Mouse (Mus musculus) c-Kit-positive CD71-positive TER-119-negative erythroid progenitor cells, embryonic 14.5 days (primary cell): ENCODE data around the gene Pkd1l3.

ENCODE experiments used
- DNase-seq: peaks from one replicate; pipeline ENCODE4 v3.0.0-alpha.2; 2013; ENCODE audit warnings: low read depth

Gene Pkd1l3

DNA sequence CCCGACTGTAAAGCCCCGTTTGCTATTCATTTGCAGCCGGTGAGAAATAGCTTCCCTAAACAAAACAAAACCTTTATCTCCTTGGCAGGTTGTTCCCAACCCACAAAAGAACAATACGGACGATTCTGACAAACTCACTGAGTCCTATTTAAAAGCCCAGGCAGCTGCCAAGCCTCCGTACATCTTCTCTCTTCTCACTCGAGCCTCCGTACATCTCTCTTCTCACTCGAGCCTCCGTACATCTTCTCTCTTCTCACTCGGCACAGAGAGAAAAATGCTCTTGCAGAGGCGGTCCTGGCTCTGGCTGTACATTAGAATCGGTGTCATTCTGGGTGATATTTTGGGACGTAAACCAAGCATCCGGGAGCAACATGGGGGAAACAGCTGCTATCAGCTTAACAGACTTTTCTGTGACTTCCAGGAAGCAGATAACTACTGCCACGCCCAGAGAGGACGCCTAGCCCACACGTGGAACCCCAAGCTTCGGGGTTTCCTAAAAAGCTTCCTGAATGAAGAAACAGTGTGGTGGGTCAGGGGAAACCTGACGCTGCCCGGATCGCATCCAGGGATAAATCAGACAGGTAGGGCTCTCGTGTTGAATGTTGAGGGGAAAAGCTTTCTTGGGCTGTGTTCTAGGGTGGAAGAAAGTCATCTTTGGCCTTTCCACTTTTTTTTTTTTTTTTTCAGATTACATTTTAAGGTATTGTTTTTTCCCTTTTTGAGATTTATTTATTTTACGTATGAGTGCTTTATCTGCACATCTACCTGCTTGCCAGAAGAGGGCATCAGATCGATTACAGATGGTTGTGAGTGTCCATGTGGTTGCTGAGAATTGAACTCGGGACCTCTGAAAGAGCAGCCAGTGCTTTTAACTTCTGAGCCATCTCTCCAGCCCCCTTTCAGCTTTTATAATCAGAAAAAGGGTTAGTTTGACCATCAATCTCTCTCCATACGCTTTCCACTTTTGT is at the start of gene Pkd1l3:
Gene Pkd1l3 (plus strand): TSS at position 275 of the 968 bp plus-strand sequence.
- peak; percentile 51 for DNase-seq

- peak; percentile 15 for DNase-seq
These were observed 49.6 kb upstream of the Pkd1l3 start for GRCm38 (mm10) chr8:109564766-109565165.

DNA sequence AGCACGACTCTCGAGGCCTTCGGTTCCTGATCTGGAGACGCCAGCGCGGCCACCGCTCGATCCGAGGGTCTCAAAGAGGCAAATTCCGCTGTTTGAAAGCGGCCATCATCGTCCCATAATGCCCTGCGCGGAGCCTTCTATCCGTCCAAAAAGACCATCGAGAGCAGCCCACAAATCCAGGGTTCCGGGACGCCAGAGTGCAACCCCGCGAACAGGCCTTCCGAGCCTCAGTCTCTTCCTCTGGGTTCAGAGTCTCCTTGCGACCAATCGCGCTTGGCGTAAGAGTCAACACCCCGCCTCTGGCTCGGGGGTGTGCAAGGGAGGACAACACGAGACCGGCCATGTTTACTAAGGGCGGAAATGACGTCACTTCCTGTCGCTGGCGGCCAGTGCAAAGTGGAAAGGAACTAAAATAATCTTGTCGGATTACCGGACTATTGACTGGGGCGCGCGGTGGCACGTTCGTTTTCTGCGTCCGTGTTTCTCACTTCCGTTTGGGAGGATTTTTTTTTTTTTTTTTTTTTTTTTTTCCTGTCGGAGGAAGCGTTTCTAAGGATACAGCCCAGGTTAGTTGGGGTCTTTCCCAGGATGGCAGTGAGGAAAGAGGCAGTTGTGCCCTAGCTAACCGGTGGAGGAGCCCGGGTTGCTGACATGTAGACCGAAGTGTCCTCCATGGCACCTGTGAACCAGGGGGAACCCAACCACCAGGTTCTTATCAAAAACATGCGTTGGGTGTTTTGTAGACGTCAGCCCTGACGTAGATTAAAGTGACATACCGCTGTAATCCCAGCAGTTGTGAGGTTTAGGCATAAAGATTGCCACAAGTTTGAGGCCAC is 48.6 kb upstream of the Pkd1l3 start, which contains the start of the genes Dhx38 and Txnl4b:
Gene Dhx38 (minus strand): TSS at position 364 of the 836 bp plus-strand sequence.
Gene Txnl4b (plus strand): TSS at position 395 of the 836 bp plus-strand sequence.
- peak; percentile 99 for DNase-seq

DNA sequence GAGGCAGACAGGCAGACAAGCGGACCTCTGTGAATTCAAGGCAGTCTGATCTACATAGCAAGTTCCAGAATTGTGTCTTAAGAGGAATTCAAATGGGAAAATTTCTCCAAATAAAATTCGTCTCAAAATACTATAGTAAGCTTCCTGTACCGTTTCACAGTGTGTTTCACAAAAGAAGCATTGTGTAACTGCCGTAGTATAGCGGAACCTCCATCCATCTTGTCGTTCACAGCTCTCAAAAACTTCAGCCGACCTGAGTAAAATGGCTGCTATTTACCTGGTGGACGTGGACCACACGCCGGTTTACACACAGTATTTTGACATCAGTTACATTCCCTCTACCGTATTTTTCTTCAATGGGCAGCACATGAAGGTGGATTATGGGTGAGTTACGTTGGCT is 43.2 kb upstream of the Pkd1l3 start:
- DNase-seq = no peak

- no peak for DNase-seq
These were observed 38.0 kb upstream of the Pkd1l3 start for GRCm38 (mm10) chr8:109576311-109576710.

- DNase-seq = no peak
These were observed 35.4 kb upstream of the Pkd1l3 start, which contains the start of gene Hp for GRCm38 (mm10) chr8:109578900-109579301. Gene Hp, minus strand, starts transcription at chr8:109579172.

DNA sequence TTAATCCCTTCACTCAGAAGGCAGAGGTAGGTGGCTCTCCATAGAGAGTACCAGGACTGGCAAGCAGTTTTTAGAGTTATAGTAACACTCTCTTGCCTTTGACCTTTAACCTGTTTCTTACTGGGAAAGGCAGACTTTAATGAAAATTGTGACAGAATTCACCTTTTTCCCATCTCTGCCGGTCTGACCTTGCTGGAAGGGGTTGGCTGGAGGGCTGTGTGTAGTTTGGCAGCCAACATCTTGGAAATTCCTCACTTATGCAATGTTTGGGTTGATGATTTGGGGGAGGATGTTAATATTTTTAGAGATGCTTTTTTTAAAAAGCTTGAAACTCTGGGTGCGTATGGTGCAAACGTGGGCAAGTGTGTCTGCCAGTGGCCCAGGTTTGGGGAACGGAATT is 30.0 kb upstream of the Pkd1l3 start:
- no peak for DNase-seq

- no peak for DNase-seq
These were observed 29.5 kb upstream of the Pkd1l3 start for GRCm38 (mm10) chr8:109584830-109585229.

DNA sequence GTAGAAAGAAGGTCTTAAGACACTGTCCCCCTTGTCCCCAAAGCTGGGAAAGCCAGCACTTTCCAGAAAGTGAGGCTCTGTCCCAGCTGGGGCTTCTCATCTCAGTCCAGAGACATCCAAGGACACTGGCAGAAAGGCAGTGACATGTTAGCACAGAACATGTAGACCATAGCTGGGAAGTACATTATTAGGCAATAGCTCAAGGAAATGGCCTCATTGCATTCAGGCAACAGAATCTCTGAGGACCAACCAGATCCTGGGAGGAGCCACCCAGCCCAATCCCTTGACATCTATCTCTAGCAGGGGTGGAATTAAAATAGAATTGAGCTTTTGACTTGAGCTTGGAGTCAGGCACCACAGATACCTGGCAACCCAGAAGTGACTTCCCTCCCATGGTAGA is 28.7 kb upstream of the Pkd1l3 start:
- DNase-seq = no peak

DNA sequence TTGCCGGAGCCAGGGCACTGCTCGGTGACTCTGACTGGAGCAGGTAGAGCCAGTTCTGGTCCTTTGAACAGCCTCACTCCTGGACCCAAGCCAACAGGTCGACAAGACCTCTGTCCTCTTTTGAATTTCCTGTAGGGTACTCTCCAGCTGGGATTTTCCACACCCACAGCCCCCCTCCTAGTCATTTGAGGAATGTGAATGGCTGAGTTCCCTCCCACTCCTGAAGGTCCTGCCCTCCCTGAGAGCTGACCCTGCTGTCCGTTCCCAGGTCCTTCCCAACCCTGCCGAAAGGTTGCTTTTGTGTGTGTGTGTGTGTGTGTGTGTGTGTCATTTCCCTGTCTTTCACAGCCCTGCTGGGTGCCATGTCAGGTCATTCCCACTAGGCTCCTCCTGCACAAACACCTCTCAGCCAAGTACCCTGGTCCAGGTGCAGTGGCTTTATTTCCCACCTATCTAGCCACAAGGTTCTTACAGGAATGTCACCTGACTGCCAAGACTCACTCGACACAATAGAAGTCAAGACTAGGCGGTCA is 27.3 kb upstream of the Pkd1l3 start:
- DNase-seq = no peak

DNA sequence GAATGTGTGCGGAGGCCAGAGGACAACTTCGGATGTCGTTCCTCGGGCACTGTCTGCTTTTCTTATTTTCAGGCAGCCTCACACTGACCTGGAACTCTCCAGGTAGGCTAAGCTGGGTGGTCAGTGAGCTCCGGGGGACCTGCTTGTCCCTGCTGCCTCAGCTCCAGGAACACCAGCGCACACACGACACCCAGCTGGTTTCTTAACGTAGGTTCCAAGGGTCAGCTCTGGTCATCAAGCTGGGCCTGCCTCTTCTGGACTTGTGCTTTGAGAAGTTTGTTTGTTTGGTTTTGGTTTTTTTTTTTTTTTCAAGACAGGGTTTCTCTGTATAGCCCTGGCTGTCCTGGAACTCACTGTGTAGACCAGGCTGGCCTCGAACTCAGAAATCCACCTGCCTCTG is 23.4 kb upstream of the Pkd1l3 start:
- DNase-seq = no peak

- no peak for DNase-seq
These were observed 22.9 kb upstream of the Pkd1l3 start for GRCm38 (mm10) chr8:109591367-109591766.

DNA sequence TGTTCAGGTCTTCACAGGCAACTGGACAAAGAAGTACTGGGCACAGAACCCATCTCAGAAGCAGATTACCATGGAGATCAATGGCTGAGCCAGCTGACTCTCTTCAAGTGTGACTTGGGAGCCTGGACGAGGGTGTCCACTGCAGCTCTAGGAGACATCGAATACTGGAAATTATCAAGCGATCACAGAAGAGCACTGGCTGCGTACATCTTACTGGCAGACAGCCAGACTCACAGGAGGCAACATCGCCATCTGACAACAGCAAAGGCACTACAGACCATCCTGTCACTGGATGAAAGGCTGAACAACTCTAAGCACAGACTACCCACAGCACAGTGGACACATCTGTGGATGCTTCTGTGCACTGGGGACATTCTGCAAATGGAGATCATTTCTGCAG is 22.2 kb upstream of the Pkd1l3 start:
- DNase-seq = no peak

GRCm38 (mm10) chr8:109593117-109593788 is 21.1 kb upstream of the Pkd1l3 start:
- peak; percentile 44 for DNase-seq

DNA sequence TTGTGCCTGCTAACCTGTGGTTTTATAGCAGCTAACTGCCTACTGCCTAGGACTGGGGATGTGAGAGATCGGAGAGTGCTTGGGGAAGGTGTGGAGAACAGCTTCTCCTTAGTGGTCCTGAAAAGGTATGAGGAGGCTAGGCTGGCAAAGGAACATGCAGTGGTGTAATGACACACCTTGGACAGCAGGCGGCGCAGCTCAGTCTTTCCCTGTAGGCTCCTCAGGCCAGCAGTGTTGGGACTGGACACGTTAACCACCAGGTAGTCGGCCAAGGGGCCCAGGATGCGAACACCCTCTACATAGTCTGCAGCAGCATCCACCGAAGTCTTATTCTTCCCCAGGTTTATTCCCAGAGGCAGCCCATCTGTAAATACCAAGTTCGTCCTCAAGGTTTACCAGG is 18.5 kb upstream of the Pkd1l3 start:
- peak; percentile 50 for DNase-seq

- no peak for DNase-seq
These were observed 7.6 kb upstream of the Pkd1l3 start for GRCm38 (mm10) chr8:109606725-109607124.

- DNase-seq = no peak
These were observed 6.7 kb upstream of the Pkd1l3 start for GRCm38 (mm10) chr8:109607650-109608049.

- DNase-seq = peak; percentile 93
These were observed 5.8 kb upstream of the Pkd1l3 start, which contains the start of gene Dhodh for GRCm38 (mm10) chr8:109608271-109609152. Gene Dhodh, minus strand, starts transcription at chr8:109608673.

DNA sequence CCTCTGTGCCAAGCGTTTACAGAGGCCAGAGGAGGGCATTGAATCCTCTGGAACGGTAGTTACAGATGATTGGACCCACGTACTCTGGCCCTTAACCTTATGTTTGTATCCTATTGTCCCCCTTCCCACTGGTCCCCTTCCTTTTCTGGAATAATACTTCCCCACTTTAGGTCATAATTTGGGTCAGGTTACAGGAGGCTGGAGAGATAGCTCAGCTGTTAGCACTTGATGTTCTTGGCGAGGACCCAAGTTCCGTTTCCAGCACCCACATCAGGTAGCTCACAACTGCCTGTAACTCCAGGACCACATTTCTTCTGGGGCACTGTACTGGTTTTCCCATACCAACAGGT is 5.2 kb upstream of the Pkd1l3 start:
- DNase-seq = peak; percentile 34

GRCm38 (mm10) chr8:109615569-109615968 is 1.3 kb downstream of the Pkd1l3 start:
- DNase-seq = no peak

DNA sequence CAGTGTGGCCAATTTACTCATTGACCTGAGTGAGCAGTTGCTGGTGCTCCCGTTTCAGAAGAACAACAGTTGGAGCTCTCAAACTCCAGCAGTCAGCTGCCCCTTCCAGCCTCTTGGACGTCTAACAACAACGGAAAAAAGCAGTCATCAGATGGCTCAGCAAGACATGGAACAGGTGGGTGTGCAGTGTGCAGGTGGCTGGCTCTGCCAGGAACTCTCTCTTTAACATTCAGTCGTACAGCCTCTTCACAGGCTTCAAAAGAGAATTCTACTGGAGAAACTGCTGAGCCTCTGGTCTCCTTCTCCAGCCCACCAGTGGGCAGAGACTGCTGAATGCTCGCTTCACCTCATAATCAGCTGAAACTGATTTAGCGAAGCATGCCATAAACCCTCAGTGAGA is 14.3 kb downstream of the Pkd1l3 start:
- no peak for DNase-seq
